Mouse (Mus musculus) liver, embryonic 14.5 days (tissue): ENCODE results near the gene Id1.

Experiments used
- CTCF ChIP-seq: IDR thresholded peaks from 2 replicates; pipeline ENCODE4 v1.5.1; 2016; ENCODE audit warnings: antibody characterized with exemption, low read depth, control low read depth
- EP300 ChIP-seq: IDR thresholded peaks from 2 replicates; pipeline ENCODE4 v1.6.1; 2016; ENCODE audit warnings: antibody characterized with exemption, low read depth

- no peak for TF ChIP-seq EP300
- no peak for TF ChIP-seq CTCF
Measured at GRCm38 (mm10) chr2:152736090-152736601, at the start of gene Id1.
